Mouse (Mus musculus) NIH3T3 (cell line): ENCODE measurements around the gene Pold1.

Source experiments
- DNase-seq: peaks from one replicate; pipeline ENCODE4 v3.0.0-alpha.2; 2012; ENCODE audit warnings: low read depth

The Pold1 gene

GRCm38 (mm10) chr7:44546274-44546673, 2.4 kb downstream of the Pold1 start:
- DNase-seq: no peak

DNA sequence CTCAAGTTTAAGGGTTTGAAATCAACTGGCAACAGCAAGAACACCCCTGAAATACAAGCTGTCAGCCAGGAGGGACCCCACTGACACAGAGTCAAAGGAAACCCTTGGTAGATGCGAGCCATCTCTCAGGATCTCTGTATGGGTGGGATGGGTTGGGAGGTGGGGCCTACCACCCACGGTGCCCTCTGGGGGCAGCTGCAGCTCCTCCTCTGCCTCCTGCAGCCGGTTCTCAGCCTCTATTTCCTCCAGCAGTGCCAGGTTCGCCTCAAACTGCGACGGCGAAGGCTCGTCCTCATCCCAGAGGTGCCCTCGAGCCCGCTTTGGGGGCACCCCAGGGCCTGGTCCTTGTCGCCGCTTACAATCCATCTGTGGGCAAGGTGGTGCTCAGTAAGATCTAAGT, 5.6 kb downstream of the Pold1 start:
- no peak for DNase-seq

GRCm38 (mm10) chr7:44542555-44542954, 6.1 kb downstream of the Pold1 start:
- DNase-seq: no peak

- no peak for DNase-seq
These were observed 9.7 kb downstream of the Pold1 start for GRCm38 (mm10) chr7:44538756-44539624.

DNA sequence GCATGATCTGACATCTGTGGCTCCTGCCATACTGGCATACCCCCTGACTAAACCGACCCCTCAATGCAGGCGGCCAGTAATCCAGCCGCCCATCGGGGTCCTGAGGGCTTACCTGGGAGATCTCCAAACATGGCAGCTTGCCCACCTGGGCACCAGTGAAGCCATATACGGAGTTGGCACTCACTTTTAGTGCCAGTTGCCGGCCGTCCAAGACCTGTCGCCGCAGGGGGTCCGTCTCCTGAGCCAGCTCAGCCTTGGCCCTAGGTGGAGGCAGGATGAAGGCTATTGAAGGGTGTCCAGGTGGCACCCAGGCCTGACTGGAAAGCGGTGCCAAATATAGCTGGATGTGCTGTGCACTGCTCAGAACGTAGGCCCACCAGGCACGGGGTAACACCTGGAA, 11.2 kb downstream of the Pold1 start:
- DNase-seq: no peak

DNA sequence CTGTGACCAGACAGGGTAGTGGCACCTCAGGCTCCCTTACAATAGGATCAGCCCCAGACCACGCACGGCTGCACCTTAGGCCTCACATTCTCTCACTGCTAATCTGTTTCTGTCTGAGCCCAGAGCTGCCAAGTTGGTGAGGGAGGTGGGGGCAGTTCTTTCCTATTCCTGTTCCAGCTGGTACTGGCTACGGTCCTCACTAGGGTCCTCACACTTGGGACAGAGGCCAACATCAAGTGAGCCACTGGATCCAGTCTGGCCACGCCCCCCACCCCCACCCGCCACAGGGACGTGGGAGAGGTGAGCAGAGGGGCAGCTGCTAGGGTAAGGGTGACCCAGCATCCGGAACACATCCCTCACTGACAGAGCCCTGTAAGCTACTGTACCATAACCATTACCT, 11.6 kb downstream of the Pold1 start:
- DNase-seq: no peak

DNA sequence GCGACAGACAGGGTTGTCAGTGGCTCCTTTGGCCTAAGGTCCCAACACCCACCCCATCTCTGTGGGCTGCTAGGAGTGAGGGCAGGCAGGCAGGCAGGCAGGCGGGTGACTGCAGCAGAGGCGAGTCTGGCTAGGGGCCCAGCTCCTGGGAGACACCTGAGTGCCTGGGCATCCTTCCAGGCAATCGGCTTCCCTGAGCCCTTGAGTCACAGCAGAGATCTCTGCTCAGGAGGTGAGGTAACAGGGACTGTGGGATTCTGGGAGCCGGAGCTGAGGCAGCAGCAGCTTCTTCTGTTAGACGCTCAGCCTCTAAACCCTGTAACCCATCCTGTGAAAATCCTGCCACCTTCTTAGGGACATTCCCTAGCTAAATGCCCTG, 12.1 kb downstream of the Pold1 start:
- peak; percentile 51 for DNase-seq

- no peak for DNase-seq
These were observed 12.7 kb downstream of the Pold1 start for GRCm38 (mm10) chr7:44535657-44536589.

GRCm38 (mm10) chr7:44534656-44535441, 13.8 kb downstream of the Pold1 start:
- no peak for DNase-seq

GRCm38 (mm10) chr7:44534242-44534641, 14.4 kb downstream of the Pold1 start:
- no peak for DNase-seq

GRCm38 (mm10) chr7:44533746-44534045, 15.0 kb downstream of the Pold1 start:
- DNase-seq: no peak

DNA sequence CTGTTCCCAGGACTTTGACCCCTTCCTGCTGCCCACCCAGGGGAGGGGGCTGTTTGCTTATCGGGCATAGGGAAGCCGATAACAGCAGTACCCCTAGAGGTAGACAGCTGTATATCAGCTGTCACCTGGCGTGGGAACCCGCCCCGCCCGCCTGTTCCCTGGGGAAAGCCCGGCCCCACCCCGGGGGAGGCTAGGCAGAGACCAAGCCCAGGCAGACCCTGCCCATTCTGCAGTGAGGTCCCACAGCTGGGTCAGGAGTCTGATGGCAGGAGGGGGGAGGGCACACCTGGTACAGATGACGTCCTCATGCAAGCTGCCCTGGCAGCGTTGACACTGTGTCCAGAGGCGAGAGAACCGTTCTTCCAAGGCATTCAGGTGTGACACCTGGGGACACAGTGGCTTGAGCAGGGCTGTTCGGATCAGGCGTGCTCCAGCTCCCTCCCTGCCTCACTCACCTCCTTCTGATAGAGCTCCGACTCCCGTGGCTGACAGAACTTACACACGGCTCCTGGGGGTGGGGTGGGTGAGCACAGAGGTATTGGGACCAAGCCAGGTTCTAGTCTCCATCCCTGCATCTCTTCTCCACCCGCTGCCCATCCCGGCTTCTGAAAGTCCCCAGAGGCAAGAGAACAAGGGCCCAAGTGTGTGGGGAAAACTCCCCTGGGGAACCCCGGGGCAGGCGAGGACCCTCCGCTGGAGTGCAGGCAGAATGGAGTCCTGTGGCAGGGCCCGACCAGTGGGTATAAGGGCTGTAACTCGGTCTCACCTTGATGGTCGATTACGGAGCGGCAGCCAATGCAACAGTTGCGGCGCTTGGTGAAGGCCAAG, 15.5 kb downstream of the Pold1 start:
- DNase-seq: no peak

DNA sequence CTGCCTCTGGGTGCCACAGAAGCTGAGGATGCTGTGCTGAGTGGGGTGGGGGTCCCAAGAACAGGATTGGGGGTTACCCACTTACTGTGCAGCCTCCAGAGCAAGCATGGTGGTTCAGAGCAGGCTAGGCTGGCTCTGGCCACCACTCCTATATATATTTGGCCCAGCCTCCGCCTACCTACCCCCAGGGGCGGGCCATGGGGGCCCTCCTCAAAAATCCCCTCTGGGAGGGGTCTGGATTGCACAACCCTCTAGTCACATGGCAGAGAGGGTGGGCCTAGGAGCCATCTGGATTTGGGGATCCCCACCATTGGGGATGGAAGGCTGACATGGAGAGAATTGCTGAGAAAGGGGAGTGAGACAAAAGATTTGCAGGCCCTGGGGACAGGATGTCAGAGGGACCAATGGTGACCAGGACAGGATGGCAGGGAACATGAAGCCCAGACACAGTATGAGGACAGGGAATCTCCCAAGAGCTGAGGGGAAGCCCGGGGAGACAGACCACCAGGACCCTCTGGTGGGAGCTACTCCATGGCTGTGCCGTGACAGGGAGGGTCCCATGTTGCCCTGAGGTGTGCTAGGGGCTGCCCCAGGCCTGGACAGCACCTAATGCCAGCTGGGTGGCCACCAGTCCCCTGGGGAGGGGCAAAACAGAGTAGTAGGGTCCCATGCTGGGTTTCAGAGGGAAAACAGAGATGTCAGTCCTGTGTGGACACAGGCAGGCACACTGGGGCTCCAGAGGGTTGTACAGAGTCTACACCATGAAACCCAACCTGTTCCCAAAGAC, 16.5 kb downstream of the Pold1 start, which contains the start of gene Spib:
Gene Spib (minus strand): TSS at position 126 of the 787 bp plus-strand sequence.
- no peak for DNase-seq

GRCm38 (mm10) chr7:44531207-44531606, 17.4 kb downstream of the Pold1 start:
- DNase-seq: no peak

DNA sequence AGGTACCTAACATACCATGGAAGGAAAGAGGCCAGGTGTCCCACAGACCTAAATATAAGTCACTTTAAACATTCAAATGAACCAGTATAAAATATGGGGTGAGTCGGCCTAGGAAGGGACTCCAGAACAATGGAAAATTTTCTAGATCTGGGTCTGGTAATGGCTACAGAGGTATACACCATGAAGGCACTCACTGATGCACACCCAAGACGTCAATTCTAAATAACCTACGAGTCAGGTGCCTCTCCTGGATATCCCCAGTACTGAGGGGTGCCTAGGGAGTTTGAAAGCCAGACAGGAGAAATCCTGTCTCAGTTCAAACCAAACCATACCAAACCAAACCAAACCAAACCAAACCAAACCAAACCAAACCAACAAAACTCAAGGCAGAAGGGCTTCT, 18.1 kb downstream of the Pold1 start:
- DNase-seq: no peak

GRCm38 (mm10) chr7:44529518-44529917, 19.1 kb downstream of the Pold1 start:
- no peak for DNase-seq

DNA sequence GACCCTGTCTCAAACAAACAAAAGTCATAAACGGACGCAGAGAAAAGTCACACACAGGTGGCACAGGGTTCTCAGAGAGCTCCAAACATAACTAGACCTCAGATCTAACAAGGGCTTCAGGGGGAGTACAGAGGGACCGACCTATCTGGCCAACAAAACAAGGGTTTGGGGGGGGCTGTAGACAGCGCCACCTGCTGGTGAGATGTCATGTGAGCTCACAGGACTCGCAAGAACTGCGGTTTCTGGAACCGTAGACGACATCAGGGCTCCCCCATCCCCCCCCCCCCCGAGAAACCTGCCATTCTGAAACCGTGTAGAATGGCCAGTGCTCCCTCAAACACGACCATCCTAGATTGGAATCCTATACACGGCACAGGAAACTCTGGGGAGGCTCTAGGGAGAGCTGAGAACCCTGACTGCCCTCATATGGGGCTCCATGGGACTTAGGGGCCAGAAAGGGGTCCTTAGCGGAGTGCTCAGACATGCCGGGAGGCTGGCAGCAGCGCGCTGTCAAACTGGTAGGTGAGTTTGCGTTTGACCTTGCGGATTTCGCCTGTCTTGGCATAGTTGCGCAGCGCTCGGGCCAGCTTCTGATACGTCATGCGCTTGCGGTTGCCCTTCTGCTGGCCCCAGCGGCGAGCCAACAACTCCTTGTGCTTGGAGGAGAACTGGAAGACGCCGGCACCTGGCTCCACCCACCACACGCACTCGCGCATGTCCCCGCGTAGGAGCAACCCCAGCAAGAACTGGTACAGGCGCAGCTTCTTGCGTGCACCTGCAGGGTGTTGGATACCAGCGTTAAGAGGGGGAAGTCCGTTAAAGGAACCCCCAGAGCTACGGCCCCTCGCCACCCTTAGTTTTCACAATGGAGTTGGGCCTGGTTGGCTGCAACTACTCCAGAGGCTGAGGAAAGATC, 20.9 kb downstream of the Pold1 start:
- peak; percentile 54 for DNase-seq

DNA sequence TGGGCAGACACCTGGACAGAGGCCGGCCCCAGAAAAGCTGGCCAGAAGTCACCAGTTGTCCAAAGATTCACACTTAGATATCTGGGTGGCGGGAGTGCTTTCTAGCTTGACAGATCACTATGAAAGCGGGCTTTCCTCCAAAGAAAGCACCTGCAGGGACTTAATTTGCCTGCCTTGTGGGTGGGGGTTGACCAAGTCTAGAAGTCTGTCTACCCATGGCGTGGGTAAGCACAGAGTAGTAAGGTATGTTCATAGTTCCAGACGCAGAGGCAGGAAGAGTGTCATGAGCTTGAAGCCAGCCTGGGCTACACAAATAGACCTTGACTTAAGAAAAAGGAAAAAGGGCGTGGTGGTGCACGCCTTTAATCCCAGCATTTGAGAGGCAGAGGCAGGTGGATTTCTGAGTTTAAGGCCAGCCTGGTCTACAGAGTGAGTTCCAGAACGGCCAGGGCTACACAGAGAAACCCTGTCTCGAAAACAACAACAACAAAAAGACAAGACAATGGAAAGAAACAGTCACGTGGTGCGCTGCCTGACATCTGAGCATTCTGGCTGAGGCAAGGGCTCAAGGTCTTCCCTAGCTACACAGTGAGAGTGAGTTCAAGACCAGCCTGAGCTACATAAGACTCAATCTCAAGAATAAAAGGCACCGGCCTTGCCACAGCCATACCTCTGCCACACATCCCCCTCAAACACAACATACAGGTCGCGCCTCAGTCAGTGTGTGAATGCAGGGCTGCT, 22.1 kb downstream of the Pold1 start:
- no peak for DNase-seq
